13 mouse cellular contexts compared by ENCODE assay signal in genomic region chr16:25010980-25011877, GRCm38 (mm10).
DNase-seq lines count a peak whose midpoint lies in the region; ATAC-seq and TF ChIP-seq lines count a peak whose summit lies in the region.
"Had no signal": no experiment of that assay in that cellular context is flagged by ENCODE, and none has a peak within 500 bp of the region (broad histone marks: within the 10 kb centered on the region; RNA-seq: fewer than 3 reads in every experiment).

No protein-coding gene starts in this region.

- ATAC-seq in forebrain, embryonic 12.5 days (ENCODE audit: low FRiP score), result no peak
- ATAC-seq: inflammation-experienced regulatory T-cells, adult 6 months had no signal

- no peaks in the 10 kb centered on the region for H3K27me3 ChIP-seq in forebrain, embryonic 12.5 days

- DNase-seq in gastrocnemius, adult 2 months, result no peak
- no peak for DNase-seq in gastrocnemius, postnatal 36 days
- peak; percentile 53 for DNase-seq in 3134 (ENCODE audit: extremely low read depth, insufficient read length, low spot score)
- peak; percentile 42 to 46 for DNase-seq in heart, postnatal 10 days
- DNase-seq in embryo, embryonic 11 days, result no peak
- no peak for DNase-seq in left cerebral cortex, adult 18-20 months (ENCODE audit: low spot score in 2 of 2)
- DNase-seq: cerebellum, postnatal 10 days; gastrocnemius, postnatal 10 days; thymus, adult 18-20 months had no signal

- H3K9ac ChIP-seq in forebrain, embryonic 12.5 days, result no peak overlapping the region
- H3K9ac ChIP-seq: liver, embryonic 14.5 days had no signal

- H3K4me3 ChIP-seq in gastrocnemius, adult 2 months, result no peak overlapping the region
- H3K4me3 ChIP-seq in embryonic fibroblast, embryonic 13.5 days (ENCODE audit: insufficient read depth, low read length), result no peak overlapping the region
- no peak overlapping the region for H3K4me3 ChIP-seq in forebrain, embryonic 12.5 days (replicated peaks)

- TF ChIP-seq POLR2A in embryonic fibroblast, embryonic 13.5 days (IDR thresholded peaks at IDR 0.05; ENCODE audit: low read depth, low read length), result no peak

- peak overlapping the region; percentile 24; the same call in 1 of the 2 replicates for H3K27ac ChIP-seq in gastrocnemius, adult 2 months
- H3K27ac ChIP-seq in embryonic fibroblast, embryonic 13.5 days (ENCODE audit: insufficient read depth, low read length), result peak overlapping the region; percentile 70
- H3K27ac ChIP-seq in forebrain, embryonic 12.5 days, result no peak overlapping the region
- H3K27ac ChIP-seq: liver, embryonic 14.5 days had no signal

- H3K4me1 ChIP-seq in embryonic fibroblast, embryonic 13.5 days (ENCODE audit: control insufficient read depth, insufficient read depth, low read length), result peaks cover 16% of the 10 kb centered on the region
- peaks cover 2% of the 10 kb centered on the region for H3K4me1 ChIP-seq in forebrain, embryonic 12.5 days

- H3K9me3 ChIP-seq in forebrain, embryonic 12.5 days, result no peaks in the 10 kb centered on the region

- intact Hi-C loops in gastrocnemius, adult 2 months (cut with DNase I), result no loop called here
- intact Hi-C loops in gastrocnemius, postnatal 36 days (cut with DNase I), result no loop called here
- intact Hi-C loops in heart, postnatal 10 days (cut with DNase I), result loop anchor here (5.0 kb wide), 1 partner anchor 41 kb away; no protein-coding TSS in a partner anchor

- 64% methylated on average over 5 of the region's 5 CpGs for WGBS in forebrain, embryonic 12.5 days

- H3K36me3 ChIP-seq in forebrain, embryonic 12.5 days (replicated peaks), result no peaks in the 10 kb centered on the region

- H3K4me2 ChIP-seq in forebrain, embryonic 12.5 days, result no peak overlapping the region

- no peak for TF ChIP-seq CTCF in gastrocnemius, adult 2 months (IDR thresholded peaks at IDR 0.05)
- no peak for TF ChIP-seq CTCF in embryonic fibroblast, embryonic 13.5 days (IDR thresholded peaks at IDR 0.05; ENCODE audit: borderline replicate concordance, insufficient read depth, low read length)

Comparison
In these comparisons a context has a peak if more than half of its experiments do, and no peak if none do; other contexts are left out.
1. DNase-seq: peak in 3134 (single experiment) and heart, postnatal 10 days (2 of 2); none in gastrocnemius, adult 2 months (single experiment), gastrocnemius, postnatal 36 days (0 of 2), embryo, embryonic 11 days (single experiment) and left cerebral cortex, adult 18-20 months (0 of 2).